Mouse (Mus musculus): ENCODE data around the gene Rfc1.

Gene Rfc1

GRCm38 (mm10) chr5:65335298-65336074 lies at the start of gene Rfc1:
Rfc1 (minus strand) TSS chr5:65335670.
- ATAC-seq (ENCODE audit: insufficient number of reproducible peaks, low FRiP score, low TSS enrichment): peak; percentile 96

- ATAC-seq (ENCODE audit: insufficient number of reproducible peaks, low FRiP score, low TSS enrichment): no peak
Measured at GRCm38 (mm10) chr5:65374746-65375145, 39.3 kb upstream of the Rfc1 start.

GRCm38 (mm10) chr5:65371551-65371950 lies 36.1 kb upstream of the Rfc1 start:
- ATAC-seq (ENCODE audit: insufficient number of reproducible peaks, low FRiP score, low TSS enrichment): no peak

DNA sequence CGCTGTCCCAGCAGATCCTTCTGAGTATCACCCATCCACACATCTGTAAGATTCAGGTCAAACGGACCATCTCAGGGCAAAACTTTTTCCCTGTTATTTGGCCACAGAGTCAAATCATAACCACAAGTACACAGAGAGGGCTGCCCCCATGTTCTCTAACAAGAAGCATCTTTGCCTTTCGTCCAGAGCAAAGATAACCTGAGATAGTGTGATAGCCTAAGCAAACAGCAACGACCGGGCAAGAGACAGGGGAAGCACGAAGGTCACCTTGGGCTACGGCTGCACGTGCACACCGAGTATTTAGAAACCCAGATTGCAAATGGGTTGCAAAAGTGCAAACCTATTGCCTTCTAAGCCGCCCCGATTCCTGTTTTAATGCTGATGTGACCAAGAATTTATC lies 32.4 kb upstream of the Rfc1 start:
- ATAC-seq (ENCODE audit: insufficient number of reproducible peaks, low FRiP score, low TSS enrichment): no peak

- ATAC-seq (ENCODE audit: insufficient number of reproducible peaks, low FRiP score, low TSS enrichment): no peak
Measured at GRCm38 (mm10) chr5:65357771-65358170, 22.3 kb upstream of the Rfc1 start.

GRCm38 (mm10) chr5:65356851-65357250 lies 21.4 kb upstream of the Rfc1 start:
- no peak for ATAC-seq (ENCODE audit: insufficient number of reproducible peaks, low FRiP score, low TSS enrichment)

GRCm38 (mm10) chr5:65354985-65355384 lies 19.5 kb upstream of the Rfc1 start:
- no peak for ATAC-seq (ENCODE audit: insufficient number of reproducible peaks, low FRiP score, low TSS enrichment)

- no peak for ATAC-seq (ENCODE audit: insufficient number of reproducible peaks, low FRiP score, low TSS enrichment)
Measured at GRCm38 (mm10) chr5:65354097-65354496, 18.6 kb upstream of the Rfc1 start.

- no peak for ATAC-seq (ENCODE audit: insufficient number of reproducible peaks, low FRiP score, low TSS enrichment)
Measured at GRCm38 (mm10) chr5:65350508-65350907, 15.0 kb upstream of the Rfc1 start.

DNA sequence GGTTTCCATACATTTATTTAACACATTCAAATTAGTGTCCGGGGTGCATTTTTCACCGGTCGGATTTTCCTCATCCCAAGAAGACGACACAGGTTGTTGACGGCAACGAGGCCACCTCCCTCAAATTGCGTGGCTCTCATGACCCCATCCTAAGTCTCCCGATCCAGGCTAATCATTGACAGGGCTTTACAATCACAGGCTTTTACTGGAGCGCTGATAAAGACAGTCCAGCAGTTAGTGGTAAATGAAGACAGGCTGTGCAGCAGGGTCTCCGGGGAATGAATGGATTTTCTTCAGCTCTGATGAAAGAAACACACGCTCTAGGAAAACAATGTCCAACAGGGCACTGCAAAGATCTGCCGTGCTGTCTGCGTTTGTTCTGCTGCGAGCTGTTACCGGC lies 12.7 kb upstream of the Rfc1 start, which contains the start of gene Klb:
Gene Klb (plus strand): TSS at position 147 of the 400 bp plus-strand sequence.
- ATAC-seq (ENCODE audit: insufficient number of reproducible peaks, low FRiP score, low TSS enrichment): no peak

GRCm38 (mm10) chr5:65340167-65340566 lies 4.7 kb upstream of the Rfc1 start:
- ATAC-seq (ENCODE audit: insufficient number of reproducible peaks, low FRiP score, low TSS enrichment): no peak

- no peak for ATAC-seq (ENCODE audit: insufficient number of reproducible peaks, low FRiP score, low TSS enrichment)
Measured at GRCm38 (mm10) chr5:65338394-65338793, 2.9 kb upstream of the Rfc1 start.

DNA sequence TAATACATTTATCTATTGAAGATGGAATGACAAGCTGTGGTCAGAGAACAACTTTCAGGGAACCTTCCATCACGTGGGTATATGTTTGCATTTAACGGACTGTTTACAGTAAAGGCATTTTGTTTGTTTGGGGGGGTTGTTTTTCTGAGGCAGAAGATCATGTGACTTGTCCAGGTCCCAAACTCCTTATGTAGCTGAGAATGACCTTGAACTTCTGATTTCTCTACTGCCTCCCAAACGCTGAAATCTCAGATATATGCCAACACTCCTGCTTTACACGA lies 545 bp upstream of the Rfc1 start:
- no peak for ATAC-seq (ENCODE audit: insufficient number of reproducible peaks, low FRiP score, low TSS enrichment)

- no peak for ATAC-seq (ENCODE audit: insufficient number of reproducible peaks, low FRiP score, low TSS enrichment)
Measured at GRCm38 (mm10) chr5:65334788-65335187, 682 bp downstream of the Rfc1 start.

DNA sequence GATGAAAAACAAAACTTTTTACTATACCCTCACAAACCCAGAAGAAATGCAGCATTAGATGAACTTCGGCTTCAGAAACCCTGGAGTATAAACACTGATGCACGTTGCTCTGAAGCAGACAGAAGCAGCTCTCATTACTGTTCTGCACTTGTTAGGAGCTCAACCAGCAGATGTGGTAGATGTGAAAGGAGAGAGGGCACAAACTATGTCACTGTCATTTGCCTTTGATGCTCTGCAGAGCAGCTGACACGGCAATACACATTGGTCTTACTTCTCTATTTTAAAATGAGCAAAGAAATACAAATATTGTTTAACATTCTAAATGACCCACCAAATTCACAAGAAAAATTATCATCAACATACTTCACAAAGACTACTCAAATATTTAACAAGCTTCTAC lies 5.5 kb downstream of the Rfc1 start:
- no peak for ATAC-seq (ENCODE audit: insufficient number of reproducible peaks, low FRiP score, low TSS enrichment)

GRCm38 (mm10) chr5:65326212-65326611 lies 9.3 kb downstream of the Rfc1 start:
- no peak; the same call in 1 of the 2 replicates for ATAC-seq (ENCODE audit: insufficient number of reproducible peaks, low FRiP score, low TSS enrichment)

DNA sequence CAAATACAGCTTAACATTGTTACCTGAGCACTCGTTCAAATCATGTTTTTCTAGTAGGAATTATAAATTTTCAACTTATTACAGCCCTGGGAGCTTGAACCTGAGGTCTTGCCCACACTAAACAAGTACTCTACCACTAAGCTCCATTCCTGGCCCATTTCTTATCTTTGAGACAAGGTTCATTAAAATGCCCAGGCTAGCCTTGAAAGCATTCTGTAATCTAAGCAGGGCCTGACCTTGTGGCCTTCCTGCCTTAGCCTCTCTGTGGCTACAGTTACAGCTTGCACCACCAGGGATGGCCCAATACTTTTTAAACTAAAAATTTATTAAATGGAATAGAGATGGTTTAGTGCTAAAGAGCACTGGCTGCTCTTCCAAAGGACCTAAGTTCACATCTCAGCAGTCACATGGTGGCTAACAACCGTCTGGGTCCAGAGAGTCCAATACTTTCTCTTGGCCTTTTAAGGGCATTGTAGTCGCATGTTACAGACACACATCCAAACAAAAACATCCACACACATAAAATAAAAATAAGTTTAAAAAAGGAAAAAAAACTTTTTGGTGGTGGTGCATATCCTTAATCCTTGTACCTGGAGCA lies 10.6 kb downstream of the Rfc1 start:
- no peak for ATAC-seq (ENCODE audit: insufficient number of reproducible peaks, low FRiP score, low TSS enrichment)

DNA sequence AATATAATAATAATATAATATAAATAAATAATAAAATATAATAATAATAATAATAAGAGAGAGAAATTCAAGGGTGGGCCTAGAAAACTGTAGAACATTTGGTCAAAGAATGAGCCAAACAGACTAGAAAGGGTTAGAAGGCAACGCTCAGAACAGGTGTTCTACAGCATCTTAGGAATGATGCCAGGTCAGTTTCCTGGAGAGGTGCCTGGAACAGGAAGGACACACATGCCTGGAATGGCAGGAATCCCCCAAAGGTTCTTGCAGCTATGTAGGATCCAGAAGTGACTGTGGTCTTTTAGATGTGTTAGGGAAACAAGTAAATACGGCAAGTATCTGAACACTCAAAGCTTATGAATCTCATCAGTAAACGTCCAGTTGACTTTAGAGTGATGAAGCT lies 11.2 kb downstream of the Rfc1 start:
- ATAC-seq (ENCODE audit: insufficient number of reproducible peaks, low FRiP score, low TSS enrichment): 0 out of 2 replicates have a peak, but pooled peaks have one; percentile 26

DNA sequence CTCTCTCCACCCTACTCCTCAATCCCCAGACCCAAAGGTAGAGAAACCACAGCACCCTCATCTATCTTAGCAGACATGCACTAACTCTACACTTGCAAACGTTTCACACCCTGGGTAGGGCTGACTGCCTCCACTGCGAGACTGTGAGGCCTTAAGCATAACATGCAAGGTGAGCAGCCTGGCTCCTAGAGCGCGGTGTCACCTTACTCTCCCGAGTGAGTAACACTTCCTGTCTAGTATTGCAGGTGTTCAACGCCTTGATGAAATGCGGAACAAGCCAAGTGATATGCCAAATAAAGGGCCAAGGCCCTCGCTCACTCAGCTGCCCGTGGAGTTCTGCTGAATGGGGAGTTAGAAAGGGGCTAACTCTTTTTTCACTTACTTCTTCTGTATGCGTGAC lies 13.3 kb downstream of the Rfc1 start:
- no peak for ATAC-seq (ENCODE audit: insufficient number of reproducible peaks, low FRiP score, low TSS enrichment)

GRCm38 (mm10) chr5:65319176-65319575 lies 16.3 kb downstream of the Rfc1 start:
- ATAC-seq (ENCODE audit: insufficient number of reproducible peaks, low FRiP score, low TSS enrichment): no peak

DNA sequence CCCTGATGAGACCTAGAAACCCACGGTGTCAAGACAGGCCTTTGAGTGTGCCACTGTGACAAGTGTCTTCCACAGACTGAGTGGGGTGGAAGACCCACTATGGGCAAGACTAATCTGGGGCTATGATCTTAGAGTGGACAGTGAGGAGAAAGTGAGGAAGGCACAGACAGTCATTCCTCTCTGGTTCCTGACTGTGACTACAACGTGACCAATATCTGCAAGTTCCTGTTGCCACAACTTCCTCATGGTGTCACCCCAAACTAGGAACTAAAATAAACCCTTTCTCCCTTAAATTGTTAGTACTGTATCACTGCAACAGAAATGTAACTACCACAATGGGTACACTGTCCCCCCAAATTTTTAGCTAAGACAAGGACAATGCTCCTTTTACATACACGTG lies 26.6 kb downstream of the Rfc1 start:
- no peak for ATAC-seq (ENCODE audit: insufficient number of reproducible peaks, low FRiP score, low TSS enrichment)

DNA sequence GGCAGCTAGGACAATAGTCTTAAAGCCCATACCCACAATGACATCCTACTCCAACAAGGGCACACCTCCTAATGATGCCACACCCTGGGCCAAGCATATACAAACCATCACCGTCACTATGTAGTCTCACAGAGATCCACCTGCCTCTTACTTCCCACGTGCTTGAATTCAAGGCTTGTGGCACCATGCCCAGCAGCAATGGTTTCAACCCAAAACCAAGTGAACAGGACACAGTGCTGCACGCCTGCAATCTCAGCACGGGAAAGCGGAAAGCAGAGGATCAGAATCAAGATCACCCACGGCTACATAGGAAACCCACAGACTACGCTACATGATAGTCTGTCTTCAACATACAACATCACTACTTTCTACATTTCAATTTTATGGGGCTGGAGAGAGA lies 27.3 kb downstream of the Rfc1 start:
- ATAC-seq (ENCODE audit: insufficient number of reproducible peaks, low FRiP score, low TSS enrichment): no peak
